Mouse (Mus musculus): Measurements from ENCODE around the gene Cst11.

- TF ChIP-seq CTCF (IDR thresholded peaks at IDR 0.05; ENCODE audit: control insufficient read depth, insufficient read depth, low read length) (no peak), POLR2A (IDR thresholded peaks at IDR 0.05; ENCODE audit: borderline replicate concordance, control insufficient read depth, low read depth, low read length) (no peak)
These were observed 51.9 kb downstream of the Cst11 start for GRCm38 (mm10) chr2:148719271-148719995.
